Mouse (Mus musculus): ENCODE results near the gene Gm21992.

GRCm38 (mm10) chr19:4745057-4745456, 66.4 kb downstream of the Gm21992 start:
- no peak for TF ChIP-seq CTCF (IDR thresholded peaks at IDR 0.05; ENCODE audit: low read depth)
- TF ChIP-seq EP300 (IDR thresholded peaks at IDR 0.05; ENCODE audit: low read depth): no peak
